Mouse (Mus musculus) liver, postnatal 0 days (tissue): ENCODE measurements around the gene Sohlh1.

ENCODE experiments used
- CTCF ChIP-seq: sonication (generic); IDR thresholded peaks from 2 replicates; pipeline ENCODE4 v1.5.1; 2016; ENCODE audit warnings: antibody characterized with exemption, low read depth
- EP300 ChIP-seq: IDR thresholded peaks from 2 replicates; pipeline ENCODE4 v1.6.1; 2016; ENCODE audit warnings: antibody characterized with exemption, low read depth, mild to moderate bottlenecking

GRCm38 (mm10) chr2:25865412-25865811 lies 18.4 kb upstream of the Sohlh1 start:
- TF ChIP-seq CTCF, result 0 out of 2 replicates have a peak, but pooled peaks have one; percentile 9
- TF ChIP-seq EP300, result no peak
